10 mouse cellular contexts compared by ENCODE assay signal in the genomic region with DNA sequence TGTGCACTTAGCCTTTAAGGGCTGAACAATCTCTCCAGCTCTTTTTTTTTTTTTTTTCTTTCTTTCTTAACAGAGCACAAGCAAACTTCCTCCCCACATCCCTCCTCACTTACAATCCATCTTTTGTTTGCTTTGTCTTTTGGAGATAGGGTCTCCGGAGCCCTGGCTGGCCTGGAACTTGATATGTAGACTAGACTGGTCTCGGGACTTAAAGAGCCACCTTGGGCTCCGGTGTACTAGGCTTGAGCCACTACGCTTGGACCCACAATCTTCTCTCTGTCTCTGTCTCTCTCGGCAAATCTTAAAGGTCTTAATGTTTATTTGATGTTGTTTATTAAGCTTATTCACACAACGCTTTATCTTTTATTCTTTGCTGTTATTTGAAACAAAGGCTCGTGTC. TPM values are rescaled to one million over a fixed set of nuclear protein-coding genes. Genes with fewer than 3 reads are reported as not detected.
A peak's percentile ranks its signal among the peaks of the same experiment; 100 is the strongest.
DNase-seq lines count a peak whose midpoint lies in the region; ATAC-seq and TF ChIP-seq lines count a peak whose summit lies in the region.
"Had no signal": no experiment of that assay in that cellular context is flagged by ENCODE, and none has a peak within 500 bp of the region (broad histone marks: within the 10 kb centered on the region; RNA-seq: fewer than 3 reads in every experiment).

No protein-coding gene starts in this region.

- H3K27ac ChIP-seq in heart, embryonic 12.5 days (ENCODE audit: poor library complexity, severe bottlenecking): no peak overlapping the region
- H3K27ac ChIP-seq in heart, adult 2 months: no peak overlapping the region
- 0 out of 2 replicates have a peak overlapping the region, but pooled peaks have one; percentile 60 for H3K27ac ChIP-seq in ES-Bruce4 (ENCODE audit: insufficient read depth, low read length)
- no peak overlapping the region for H3K27ac ChIP-seq in forebrain, embryonic 13.5 days
- peak overlapping the region; percentile 5; the same call in 1 of the 2 replicates for H3K27ac ChIP-seq in liver, embryonic 13.5 days

- 4% methylated on average over 7 of the region's 7 CpGs for WGBS in heart, embryonic 12.5 days
- 39% methylated on average over 7 of the region's 7 CpGs for WGBS in heart, adult 2 months
- WGBS in forebrain, embryonic 13.5 days: 5% methylated on average over 7 of the region's 7 CpGs
- WGBS in liver, embryonic 13.5 days (ENCODE audit: insufficient replicate concordance): 4% methylated on average over 7 of the region's 7 CpGs

- no peak for ATAC-seq in heart, embryonic 12.5 days (ENCODE audit: insufficient number of reproducible peaks, low FRiP score)
- ATAC-seq in forebrain, embryonic 13.5 days: no peak
- ATAC-seq in liver, embryonic 13.5 days (ENCODE audit: low read depth): no peak
- ATAC-seq: inflammation-experienced regulatory T-cells, adult 6 months had no signal

- no peak for TF ChIP-seq CTCF in heart, adult 2 months (IDR thresholded peaks at IDR 0.05)
- TF ChIP-seq CTCF in ES-Bruce4 (IDR thresholded peaks at IDR 0.05; ENCODE audit: low read depth, low read length): no peak

- peak overlapping the region; percentile 50 for H3K4me2 ChIP-seq in heart, embryonic 12.5 days
- peak overlapping the region; percentile 34 for H3K4me2 ChIP-seq in forebrain, embryonic 13.5 days
- H3K4me2 ChIP-seq in liver, embryonic 13.5 days: peak overlapping the region; percentile 68

- no peaks in the 10 kb centered on the region for H3K36me3 ChIP-seq in heart, embryonic 12.5 days
- no peaks in the 10 kb centered on the region for H3K36me3 ChIP-seq in heart, adult 2 months (ENCODE audit: control insufficient read depth, insufficient read depth, low read length)
- H3K36me3 ChIP-seq in ES-Bruce4 (ENCODE audit: control insufficient read depth, insufficient read depth, low read length, poor library complexity, severe bottlenecking): no peaks in the 10 kb centered on the region
- no peaks in the 10 kb centered on the region for H3K36me3 ChIP-seq in forebrain, embryonic 13.5 days (ENCODE audit: poor library complexity, severe bottlenecking)
- H3K36me3 ChIP-seq in liver, embryonic 13.5 days: no peaks in the 10 kb centered on the region

- peak overlapping the region; percentile 38 for H3K4me3 ChIP-seq in heart, embryonic 12.5 days
- H3K4me3 ChIP-seq in heart, adult 2 months: no peak overlapping the region
- H3K4me3 ChIP-seq in ES-Bruce4 (ENCODE audit: low read depth, low read length): peak overlapping the region; percentile 71
- H3K4me3 ChIP-seq in forebrain, embryonic 13.5 days: peak overlapping the region; percentile 18
- peak overlapping the region; percentile 59 for H3K4me3 ChIP-seq in liver, embryonic 13.5 days (replicated peaks)

- no peak overlapping the region for H3K9ac ChIP-seq in heart, embryonic 12.5 days
- no peak overlapping the region for H3K9ac ChIP-seq in heart, adult 2 months (ENCODE audit: low read depth, low read length)
- peak overlapping the region; percentile 80 for H3K9ac ChIP-seq in ES-Bruce4 (ENCODE audit: low read depth, poor library complexity, severe bottlenecking)
- no peak overlapping the region for H3K9ac ChIP-seq in forebrain, embryonic 13.5 days
- H3K9ac ChIP-seq in liver, embryonic 13.5 days: peak overlapping the region; percentile 67

- no peaks in the 10 kb centered on the region for H3K9me3 ChIP-seq in heart, embryonic 12.5 days (replicated peaks)
- no peaks in the 10 kb centered on the region for H3K9me3 ChIP-seq in ES-Bruce4 (replicated peaks; ENCODE audit: control insufficient read depth, insufficient read depth, low read length, poor library complexity, severe bottlenecking)
- H3K9me3 ChIP-seq in forebrain, embryonic 13.5 days (replicated peaks): no peaks in the 10 kb centered on the region
- no peaks in the 10 kb centered on the region for H3K9me3 ChIP-seq in liver, embryonic 13.5 days (replicated peaks)

- no peak for DNase-seq in heart, adult 2 months
- no peak for DNase-seq in liver, embryonic 13.5 days
- no peak for DNase-seq in frontal cortex, postnatal 10 days (ENCODE audit: low spot score in 2 of 2)
- DNase-seq in thymus, postnatal 36 days: no peak
- DNase-seq in retina, postnatal 1 day: no peak
- DNase-seq: cerebellum, adult 11 months had no signal

- TF ChIP-seq POLR2A in heart, adult 2 months (IDR thresholded peaks at IDR 0.05; ENCODE audit: insufficient read depth, low read depth, low read length): no peak
- TF ChIP-seq POLR2A in ES-Bruce4 (IDR thresholded peaks at IDR 0.05; ENCODE audit: insufficient read depth, low read length): no peak

- peaks cover 15% of the 10 kb centered on the region for H3K4me1 ChIP-seq in heart, embryonic 12.5 days (replicated peaks)
- no peaks in the 10 kb centered on the region for H3K4me1 ChIP-seq in heart, adult 2 months (ENCODE audit: control insufficient read depth, insufficient read depth, low read length)
- H3K4me1 ChIP-seq in ES-Bruce4 (ENCODE audit: control insufficient read depth, insufficient read depth, low read length): peaks cover 1% of the 10 kb centered on the region
- H3K4me1 ChIP-seq in forebrain, embryonic 13.5 days: peaks cover 6% of the 10 kb centered on the region; the same call in 1 of the 2 replicates
- peaks cover 68% of the 10 kb centered on the region for H3K4me1 ChIP-seq in liver, embryonic 13.5 days (replicated peaks)

- 0 out of 2 replicates have a peak, but pooled peaks cover 3% of the 10 kb centered on the region for H3K27me3 ChIP-seq in heart, embryonic 12.5 days (replicated peaks)
- H3K27me3 ChIP-seq in heart, adult 2 months (ENCODE audit: control insufficient read depth, insufficient read depth, low read length): no peaks in the 10 kb centered on the region
- H3K27me3 ChIP-seq in ES-Bruce4 (ENCODE audit: control insufficient read depth, insufficient read depth, low read length, poor library complexity, severe bottlenecking): no peaks in the 10 kb centered on the region
- peaks cover 22% of the 10 kb centered on the region for H3K27me3 ChIP-seq in forebrain, embryonic 13.5 days
- no peaks in the 10 kb centered on the region; the same call in 1 of the 2 replicates for H3K27me3 ChIP-seq in liver, embryonic 13.5 days

- TF ChIP-seq EP300 in heart, adult 2 months (IDR thresholded peaks at IDR 0.05; ENCODE audit: insufficient read depth, low read depth, low read length): no peak
- TF ChIP-seq EP300 in ES-Bruce4 (IDR thresholded peaks at IDR 0.05; ENCODE audit: insufficient read depth, low read depth, low read length): no peak

- H3K79me2 ChIP-seq in heart, adult 2 months (replicated peaks; ENCODE audit: control insufficient read depth, insufficient read depth, low read length): no peaks in the 10 kb centered on the region

- intact Hi-C loops in heart, adult 2 months (cut with DNase I): loop anchor here (10.0 kb wide), 2 partner anchors 56 to 196 kb away; partner anchors contain the start of genes Hist1h2ai, Hist1h2bl and Hist1h3h

RNA-seq across cellular contexts. Expression of gene Zfp184, which starts 34.2 kb away (rescaled TPM):
- 7.5 and 8.3 TPM in 2 replicates for polyA plus RNA-seq in heart, embryonic 12.5 days (2016; fragmentation: Nextera tagmentation; extraction: Ambion mirVana)
- under 1 TPM; 0.70 to 0.73 TPM for total RNA-seq in heart, adult 2 months (2021)
- 0.35 and 0.43 TPM in 2 replicates for polyA plus RNA-seq in heart, adult 2 months (2012; rRNA removed)
- 8.1 and 11.5 TPM in 2 replicates for polyA plus RNA-seq in ES-Bruce4 (2011; ENCODE audit: insufficient read depth, insufficient read length, low read depth, missing spikeins)
- polyA plus RNA-seq in forebrain, embryonic 13.5 days (2015; fragmentation: Nextera tagmentation; extraction: Ambion mirVana): 25.4 and 29.2 TPM in 2 replicates
- 0.89 and 1.0 TPM in 2 replicates for polyA plus RNA-seq in liver, embryonic 13.5 days (2015; fragmentation: Nextera tagmentation; extraction: Ambion mirVana)
- polyA plus RNA-seq: inflammation-experienced regulatory T-cells, adult 6 months had no signal

Comparison
In these comparisons a context has a peak if more than half of its experiments do, and no peak if none do; other contexts are left out.
1. H3K27ac ChIP-seq: peak in ES-Bruce4 (single experiment) and liver, embryonic 13.5 days (single experiment); none in heart, embryonic 12.5 days (single experiment), heart, adult 2 months (single experiment) and forebrain, embryonic 13.5 days (single experiment).
2. H3K9ac ChIP-seq: peak in ES-Bruce4 (single experiment) and liver, embryonic 13.5 days (single experiment); none in heart, embryonic 12.5 days (single experiment), heart, adult 2 months (single experiment) and forebrain, embryonic 13.5 days (single experiment).
3. Peak in every context shown above with its lines, with median percentiles within 50 percentile points of each other: H3K4me2 ChIP-seq.